Mouse (Mus musculus) bone marrow macrophage, adult 2 months (primary cell): ENCODE measurements around the gene Cdc123.

Source experiments
- CTCF ChIP-seq: IDR thresholded peaks from 2 replicates; pipeline ENCODE4 v1.5.1; 2012; ENCODE audit warnings: low read depth, mild to moderate bottlenecking, low read length, moderate library complexity
- POLR2A ChIP-seq: IDR thresholded peaks from 2 replicates; pipeline ENCODE4 v1.6.1; 2012; ENCODE audit warnings: mild to moderate bottlenecking, low read depth, low read length, borderline replicate concordance

- no peak for TF ChIP-seq CTCF
- no peak for TF ChIP-seq POLR2A
These were observed 33.7 kb downstream of the Cdc123 start for GRCm38 (mm10) chr2:5811235-5811782.
